Mouse (Mus musculus): ENCODE data around the gene Galnt16.
A peak's percentile ranks its signal among the peaks of the same experiment; 100 is the strongest.

Gene Galnt16

GRCm38 (mm10) chr12:80517977-80518376 is at the start of gene Galnt16:
Gene Galnt16, plus strand, starts transcription at chr12:80518277.
- no peak for DNase-seq (ENCODE audit: low spot score)

DNA sequence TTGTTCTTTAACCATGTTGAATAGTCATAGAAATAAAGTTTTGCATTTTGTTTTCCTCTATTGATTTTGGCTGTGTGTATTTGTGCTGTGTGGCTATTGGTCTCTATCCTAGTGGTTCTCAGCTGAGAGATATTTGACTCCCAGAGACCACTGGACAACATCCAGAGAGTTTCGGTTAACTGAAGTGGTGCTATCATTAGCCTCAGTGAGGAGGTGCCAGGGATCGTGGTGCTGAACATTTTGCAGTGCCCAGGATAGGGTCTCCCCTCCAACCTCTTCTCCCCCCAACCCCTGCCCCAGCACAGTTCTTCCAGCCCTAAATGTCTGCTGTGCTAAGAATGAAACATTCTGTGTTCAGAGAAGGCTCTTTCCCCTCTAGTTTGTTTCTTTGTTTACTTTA is 47.9 kb upstream of the Galnt16 start:
- DNase-seq (ENCODE audit: low spot score) = no peak

DNA sequence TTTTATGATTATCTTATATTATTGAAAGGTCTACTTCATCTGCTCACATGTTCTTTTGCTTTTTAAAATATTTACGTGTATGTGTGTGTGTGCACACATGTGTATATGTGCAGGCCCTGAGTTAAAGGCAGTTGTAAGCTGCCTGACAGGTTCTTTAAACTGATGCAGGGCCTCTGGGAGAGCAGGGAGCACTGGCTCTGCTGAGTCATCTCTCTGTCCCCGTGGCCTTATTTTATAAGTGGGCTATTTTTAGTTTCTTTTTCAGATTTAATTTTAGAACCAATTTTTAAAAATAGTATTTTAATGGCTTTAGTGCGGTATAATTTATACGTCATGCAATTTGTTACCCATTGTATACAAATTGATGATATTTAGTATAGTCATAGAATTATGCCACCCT is 46.2 kb upstream of the Galnt16 start:
- peak; percentile 9 for DNase-seq (ENCODE audit: low spot score)

DNA sequence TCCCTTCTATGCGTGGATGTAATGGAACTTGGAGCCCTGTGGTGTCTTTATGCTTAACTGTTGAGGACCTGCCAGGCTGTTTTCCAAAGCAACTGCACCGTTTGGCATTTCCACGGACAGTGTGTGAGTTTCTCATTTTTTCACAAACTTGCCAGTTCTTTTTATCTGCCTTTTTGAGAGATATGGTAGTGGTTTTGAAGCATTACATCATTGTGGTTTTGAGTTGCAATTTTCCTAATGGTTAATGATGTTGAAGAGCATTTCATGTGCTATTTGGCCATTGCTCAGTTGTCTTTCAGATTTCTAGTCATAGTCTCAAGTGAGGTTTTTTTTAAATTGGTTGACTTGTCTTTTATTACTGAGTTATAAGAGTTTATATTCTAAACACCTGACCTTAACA is 44.3 kb upstream of the Galnt16 start:
- no peak for DNase-seq (ENCODE audit: low spot score)

GRCm38 (mm10) chr12:80479986-80480385 is 38.1 kb upstream of the Galnt16 start:
- no peak for DNase-seq (ENCODE audit: low spot score)

DNA sequence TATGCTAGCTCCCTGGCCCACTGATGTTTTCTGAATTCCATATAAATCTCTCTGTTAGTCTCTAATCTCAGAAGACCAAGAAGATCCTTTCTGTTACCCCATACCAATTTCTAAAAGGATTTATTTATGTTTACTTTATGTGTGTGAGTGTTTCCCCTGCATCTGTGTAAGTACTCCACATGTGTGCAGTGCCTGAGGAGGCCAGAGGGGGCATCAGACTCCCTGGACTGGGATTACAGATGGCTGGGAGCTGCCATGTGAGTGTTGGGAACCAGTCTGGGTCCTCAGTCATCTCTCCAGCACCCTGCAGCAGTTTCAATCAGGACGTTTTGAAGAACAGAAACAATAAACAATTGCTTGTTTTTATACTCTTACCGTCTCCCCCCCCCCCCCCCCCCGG is 34.7 kb upstream of the Galnt16 start:
- no peak for DNase-seq (ENCODE audit: low spot score)

DNA sequence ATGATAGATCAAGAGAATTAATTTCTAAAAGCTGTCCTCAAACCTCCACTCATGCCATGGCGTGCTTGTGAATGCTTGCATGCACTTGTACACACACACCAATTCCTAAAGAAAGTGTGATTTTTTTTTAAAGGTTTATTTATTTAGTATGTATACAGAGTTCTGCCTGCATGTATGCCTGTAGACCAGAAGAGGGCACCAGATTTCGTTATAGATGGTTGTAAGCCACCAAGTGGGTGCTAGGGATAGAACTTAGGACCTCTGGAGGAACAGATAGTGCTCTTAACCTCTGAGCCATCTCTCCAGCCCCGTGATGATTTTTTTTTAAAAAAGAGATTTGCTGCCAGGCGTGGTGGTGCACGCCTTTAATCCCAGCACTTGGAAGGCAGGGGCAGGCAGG is 24.8 kb upstream of the Galnt16 start:
- DNase-seq (ENCODE audit: low spot score) = no peak

DNA sequence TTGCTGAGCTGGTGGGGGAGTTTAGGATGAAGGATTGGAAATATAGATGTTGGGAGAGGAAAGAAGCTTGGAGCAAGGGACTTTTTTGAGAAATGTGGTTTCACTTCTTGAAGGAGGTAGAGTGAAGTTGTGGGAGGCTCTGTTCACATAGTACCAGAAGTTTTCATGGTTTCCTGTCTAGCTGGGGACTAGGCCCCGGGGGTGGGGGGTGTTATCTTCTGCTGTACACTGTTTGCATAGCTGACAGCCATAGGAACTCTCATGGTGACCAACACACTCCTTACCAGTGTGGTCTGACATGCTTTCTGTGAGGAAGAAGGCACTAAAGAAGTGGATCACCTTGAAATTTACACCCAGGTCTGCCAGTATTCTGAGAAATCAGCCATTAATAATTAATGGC is 22.4 kb upstream of the Galnt16 start:
- no peak for DNase-seq (ENCODE audit: low spot score)

GRCm38 (mm10) chr12:80498356-80498755 is 19.7 kb upstream of the Galnt16 start:
- DNase-seq (ENCODE audit: low spot score) = peak; percentile 36

DNA sequence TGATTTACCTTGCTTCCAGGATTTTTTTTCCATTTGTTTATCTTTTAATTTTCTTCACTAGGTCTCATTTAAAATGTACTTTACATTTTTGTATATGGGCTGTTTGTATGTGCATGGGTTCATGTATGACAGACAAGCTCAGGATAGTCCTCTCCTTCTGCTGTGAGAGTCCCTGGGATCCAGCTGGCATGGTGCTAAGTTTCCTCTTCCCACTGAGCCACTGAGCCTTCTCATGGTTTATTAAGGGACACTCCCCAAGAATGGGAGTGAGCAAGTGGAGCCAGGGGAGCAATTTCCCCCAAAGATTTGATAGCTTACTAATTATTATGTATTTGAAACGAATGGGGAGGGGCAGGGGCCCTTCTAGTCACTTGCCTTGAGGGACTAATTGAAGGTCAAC is 17.6 kb upstream of the Galnt16 start:
- no peak for DNase-seq (ENCODE audit: low spot score)

GRCm38 (mm10) chr12:80504718-80505117 is 13.4 kb upstream of the Galnt16 start:
- no peak for DNase-seq (ENCODE audit: low spot score)

GRCm38 (mm10) chr12:80507041-80507745 is 10.9 kb upstream of the Galnt16 start:
- no peak for DNase-seq (ENCODE audit: low spot score)

- DNase-seq (ENCODE audit: low spot score) = no peak
Observed at GRCm38 (mm10) chr12:80518393-80518756, 298 bp downstream of the Galnt16 start.

DNA sequence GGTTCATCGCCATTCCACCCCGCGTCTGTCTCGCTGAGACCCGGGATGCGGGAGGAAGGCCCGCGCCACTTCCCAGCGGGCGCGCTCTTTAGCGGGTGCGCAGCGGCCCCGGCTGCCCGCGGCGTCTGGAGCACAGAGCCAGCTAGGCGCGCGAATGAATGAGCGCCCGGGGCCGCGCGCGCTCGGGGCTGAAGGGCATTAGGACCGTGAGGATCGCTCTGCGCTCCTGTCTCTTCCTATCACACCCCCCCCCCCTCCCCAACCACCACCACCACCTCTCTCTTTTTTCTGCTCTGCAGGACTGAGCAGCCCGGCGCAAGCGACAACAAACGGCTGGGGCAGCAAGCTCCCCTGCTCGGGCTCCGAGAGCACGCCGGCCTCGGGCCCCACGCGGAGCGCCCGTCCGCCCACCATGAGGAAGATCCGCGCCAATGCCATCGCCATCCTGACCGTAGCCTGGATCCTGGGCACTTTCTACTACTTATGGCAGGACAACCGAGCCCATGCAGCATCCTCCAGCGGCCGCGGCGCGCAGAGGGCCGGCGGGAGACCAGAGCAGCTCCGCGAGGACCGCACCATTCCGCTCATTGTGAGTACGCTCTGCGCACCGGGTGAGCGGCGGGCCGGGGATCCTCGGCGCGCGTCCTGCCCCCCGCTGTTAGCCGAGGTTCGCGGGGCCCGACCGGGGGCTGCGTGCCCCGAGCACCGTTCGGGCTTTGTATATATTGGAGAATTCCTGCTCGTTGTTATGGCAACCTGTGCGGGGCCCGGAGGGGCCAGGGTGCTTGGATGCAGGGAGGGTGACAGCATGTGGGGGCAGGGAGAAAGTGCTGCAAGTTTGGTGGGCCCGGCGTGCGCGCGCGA is 912 bp downstream of the Galnt16 start:
- no peak for DNase-seq (ENCODE audit: low spot score)

- DNase-seq (ENCODE audit: low spot score) = no peak
Observed at GRCm38 (mm10) chr12:80519621-80520332, 1.7 kb downstream of the Galnt16 start.

DNA sequence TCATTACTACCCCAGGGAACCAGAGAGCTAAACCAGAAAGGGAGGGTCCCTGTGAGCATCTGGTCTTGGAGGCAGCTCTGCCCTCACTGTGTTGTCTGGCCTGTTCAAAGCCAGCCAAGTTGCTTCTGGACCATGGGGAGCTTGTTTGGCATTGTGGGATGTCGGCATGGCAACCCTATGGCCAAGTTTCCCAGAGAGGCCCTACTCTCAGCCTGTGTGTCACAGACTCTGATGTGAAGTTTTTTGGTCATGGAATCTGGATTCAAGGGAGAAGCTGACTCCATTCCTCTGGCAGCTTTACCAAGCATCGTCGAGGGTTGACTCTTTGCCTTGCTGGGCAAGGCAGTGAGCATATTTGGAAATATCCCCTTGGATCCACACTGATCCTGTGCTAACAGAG is 3.9 kb downstream of the Galnt16 start:
- DNase-seq (ENCODE audit: low spot score) = peak; percentile 14

- no peak for DNase-seq (ENCODE audit: low spot score)
Observed at GRCm38 (mm10) chr12:80524276-80524921, 6.3 kb downstream of the Galnt16 start.

GRCm38 (mm10) chr12:80525513-80525912 is 7.4 kb downstream of the Galnt16 start:
- no peak for DNase-seq (ENCODE audit: low spot score)

DNA sequence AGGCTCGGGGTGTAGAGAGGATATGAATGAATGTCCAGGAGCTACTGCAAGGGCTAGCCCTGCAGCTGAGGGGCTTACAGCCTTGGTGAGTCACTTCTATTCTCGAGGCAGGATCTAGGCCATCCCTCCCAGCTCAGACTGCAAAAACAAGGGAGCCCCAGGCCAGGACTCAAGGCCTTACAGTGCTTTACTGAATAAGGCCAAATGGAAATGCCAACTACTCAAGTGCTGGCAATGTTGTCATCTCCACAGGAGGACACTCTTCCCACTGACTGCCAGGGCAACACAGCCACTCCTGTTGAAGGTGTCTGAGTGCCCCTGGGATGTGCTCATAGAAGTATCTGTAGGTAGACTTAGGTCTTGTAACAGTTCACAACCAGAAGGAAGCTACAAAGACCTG is 8.4 kb downstream of the Galnt16 start:
- DNase-seq (ENCODE audit: low spot score) = no peak

GRCm38 (mm10) chr12:80527727-80528389 is 9.8 kb downstream of the Galnt16 start:
- DNase-seq (ENCODE audit: low spot score) = no peak

- DNase-seq (ENCODE audit: low spot score) = no peak
Observed at GRCm38 (mm10) chr12:80530052-80530451, 12.0 kb downstream of the Galnt16 start.

GRCm38 (mm10) chr12:80530630-80531029 is 12.6 kb downstream of the Galnt16 start:
- no peak for DNase-seq (ENCODE audit: low spot score)

All from MN1 (cell line).